Mouse (Mus musculus) thymus, adult 2 months (tissue): ENCODE data around the gene Emb.

Experiments
- CTCF ChIP-seq: fragments of 200-500 bp; IDR thresholded peaks from 2 replicates; pipeline ENCODE4 v1.5.1; 2012; ENCODE audit warnings: mild to moderate bottlenecking, control low read depth, low read length, moderate library complexity, borderline replicate concordance; ENCODE audit not compliant: control insufficient read depth, poor library complexity, insufficient read depth; ENCODE audit errors: extremely low read depth
- POLR2A ChIP-seq: fragments of 200-500 bp; IDR thresholded peaks from 2 replicates; pipeline ENCODE4 v1.6.1; 2012; ENCODE audit warnings: mild to moderate bottlenecking, low read length, control low read depth, moderate library complexity; ENCODE audit not compliant: control insufficient read depth, poor library complexity, insufficient read depth; ENCODE audit errors: extremely low read depth

GRCm38 (mm10) chr13:117267963-117268362 is 59.6 kb downstream of the Emb start:
- no peak for TF ChIP-seq CTCF
- no peak for TF ChIP-seq POLR2A
